Mouse (Mus musculus): ENCODE data around the gene Spag9. TPM values are rescaled to one million over a fixed set of nuclear protein-coding genes. Genes with fewer than 3 reads are reported as not detected.

The Spag9 gene
- polyA plus RNA-seq, 1 experiment, result 45.7 TPM

DNA sequence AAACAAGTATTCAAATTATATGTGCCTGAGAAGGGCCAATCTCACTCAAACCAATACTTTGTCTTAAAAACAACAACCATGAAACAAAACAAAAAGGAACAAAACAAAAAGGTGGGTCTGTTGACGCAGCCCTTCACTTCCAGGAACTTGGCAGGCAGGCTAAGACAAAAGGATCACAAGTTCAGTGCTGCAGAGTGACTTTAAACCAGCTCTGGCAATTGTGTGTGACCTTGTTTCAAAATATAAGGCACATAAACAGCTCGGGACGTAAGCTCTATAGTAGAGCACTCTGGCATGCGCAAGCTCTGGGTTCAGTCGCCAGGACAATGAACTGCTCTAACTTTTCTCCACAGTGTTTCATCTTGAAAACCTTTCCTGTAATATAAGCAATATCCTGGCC lies 22.9 kb upstream of the Spag9 start:
- no peaks in the 10 kb centered on the region for H3K27me3 ChIP-seq (ENCODE audit: control insufficient read depth, insufficient read depth, low read length, poor library complexity, severe bottlenecking)
- no peak overlapping the region for H3K9ac ChIP-seq (ENCODE audit: low read depth, poor library complexity, severe bottlenecking)
- H3K4me1 ChIP-seq (ENCODE audit: control insufficient read depth, insufficient read depth, low read length), result peaks cover 4% of the 10 kb centered on the region
- no peaks in the 10 kb centered on the region for H3K36me3 ChIP-seq (ENCODE audit: control insufficient read depth, insufficient read depth, low read length, poor library complexity, severe bottlenecking)
- H3K9me3 ChIP-seq (replicated peaks; ENCODE audit: control insufficient read depth, insufficient read depth, low read length, poor library complexity, severe bottlenecking), result no peaks in the 10 kb centered on the region
- H3K4me3 ChIP-seq (ENCODE audit: low read depth, low read length), result no peak overlapping the region
- TF ChIP-seq POLR2A (IDR thresholded peaks at IDR 0.05; ENCODE audit: insufficient read depth, low read length) (no peak), CTCF (IDR thresholded peaks at IDR 0.05; ENCODE audit: low read depth, low read length) (no peak), EP300 (IDR thresholded peaks at IDR 0.05; ENCODE audit: insufficient read depth, low read depth, low read length) (no peak)
- H3K27ac ChIP-seq (ENCODE audit: insufficient read depth, low read length), result peak overlapping the region; percentile 41; the same call in 1 of the 2 replicates

DNA sequence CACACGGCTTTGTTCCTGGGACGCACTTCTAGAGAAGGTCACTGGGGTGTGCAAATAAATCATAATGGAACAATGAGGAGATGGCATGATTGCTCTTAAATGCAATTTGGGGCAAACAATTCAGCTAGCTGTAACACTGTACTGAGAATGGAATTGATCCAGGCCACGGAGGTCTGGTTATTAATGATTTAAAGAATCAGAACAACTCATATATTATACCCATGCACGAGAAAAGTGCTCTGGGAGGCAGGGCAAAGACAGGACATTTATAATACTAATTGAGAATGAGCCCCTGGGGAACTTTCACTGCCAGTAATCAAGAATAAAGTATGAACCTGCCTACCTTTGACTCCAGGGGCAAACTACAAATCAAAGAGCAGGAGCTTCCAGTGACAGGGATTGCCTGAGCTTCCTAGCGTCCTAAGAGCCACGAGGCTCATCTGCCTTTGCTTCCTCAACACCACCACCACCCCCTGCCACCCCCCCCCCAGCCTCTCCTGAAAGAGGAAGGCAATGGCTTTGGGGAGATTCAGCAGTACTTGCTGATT lies 16.3 kb upstream of the Spag9 start:
- no peak for TF ChIP-seq EP300 (IDR thresholded peaks at IDR 0.05; ENCODE audit: insufficient read depth, low read depth, low read length)
- TF ChIP-seq CTCF (IDR thresholded peaks at IDR 0.05; ENCODE audit: low read depth, low read length), result no peak
- no peak for TF ChIP-seq POLR2A (IDR thresholded peaks at IDR 0.05; ENCODE audit: insufficient read depth, low read length)
- no peak overlapping the region for H3K27ac ChIP-seq (ENCODE audit: insufficient read depth, low read length)
- H3K36me3 ChIP-seq (ENCODE audit: control insufficient read depth, insufficient read depth, low read length, poor library complexity, severe bottlenecking), result no peaks in the 10 kb centered on the region
- no peaks in the 10 kb centered on the region for H3K4me1 ChIP-seq (ENCODE audit: control insufficient read depth, insufficient read depth, low read length)
- no peaks in the 10 kb centered on the region for H3K9me3 ChIP-seq (replicated peaks; ENCODE audit: control insufficient read depth, insufficient read depth, low read length, poor library complexity, severe bottlenecking)
- no peak overlapping the region for H3K4me3 ChIP-seq (ENCODE audit: low read depth, low read length)
- no peak overlapping the region for H3K9ac ChIP-seq (ENCODE audit: low read depth, poor library complexity, severe bottlenecking)
- no peaks in the 10 kb centered on the region for H3K27me3 ChIP-seq (ENCODE audit: control insufficient read depth, insufficient read depth, low read length, poor library complexity, severe bottlenecking)

DNA sequence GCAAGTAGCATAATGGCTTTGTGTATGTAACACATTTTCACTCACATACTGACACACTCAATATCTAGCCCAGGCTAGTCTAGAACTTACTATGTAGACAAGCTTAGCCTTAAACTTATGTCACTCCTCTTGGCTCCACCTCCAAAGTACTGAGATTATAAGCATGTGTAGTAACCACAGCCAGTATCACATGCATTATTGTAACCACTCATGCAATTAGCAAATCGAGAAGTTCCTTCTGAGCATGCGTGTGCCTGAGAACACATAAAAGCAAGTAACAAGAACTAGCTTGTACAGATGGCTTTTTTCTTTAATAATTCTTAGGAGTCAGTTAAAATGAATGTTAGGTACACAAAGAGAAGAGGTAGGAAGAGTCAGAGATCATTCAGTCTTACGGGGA lies 11.3 kb upstream of the Spag9 start:
- TF ChIP-seq EP300 (IDR thresholded peaks at IDR 0.05; ENCODE audit: insufficient read depth, low read depth, low read length), result no peak
- no peak for TF ChIP-seq POLR2A (IDR thresholded peaks at IDR 0.05; ENCODE audit: insufficient read depth, low read length)
- no peak for TF ChIP-seq CTCF (IDR thresholded peaks at IDR 0.05; ENCODE audit: low read depth, low read length)
- peaks cover 2% of the 10 kb centered on the region for H3K4me1 ChIP-seq (ENCODE audit: control insufficient read depth, insufficient read depth, low read length)
- H3K27me3 ChIP-seq (ENCODE audit: control insufficient read depth, insufficient read depth, low read length, poor library complexity, severe bottlenecking), result no peaks in the 10 kb centered on the region
- no peaks in the 10 kb centered on the region for H3K36me3 ChIP-seq (ENCODE audit: control insufficient read depth, insufficient read depth, low read length, poor library complexity, severe bottlenecking)
- H3K9ac ChIP-seq (ENCODE audit: low read depth, poor library complexity, severe bottlenecking), result no peak overlapping the region
- H3K4me3 ChIP-seq (ENCODE audit: low read depth, low read length), result no peak overlapping the region
- H3K27ac ChIP-seq (ENCODE audit: insufficient read depth, low read length), result no peak overlapping the region
- H3K9me3 ChIP-seq (replicated peaks; ENCODE audit: control insufficient read depth, insufficient read depth, low read length, poor library complexity, severe bottlenecking), result no peaks in the 10 kb centered on the region

DNA sequence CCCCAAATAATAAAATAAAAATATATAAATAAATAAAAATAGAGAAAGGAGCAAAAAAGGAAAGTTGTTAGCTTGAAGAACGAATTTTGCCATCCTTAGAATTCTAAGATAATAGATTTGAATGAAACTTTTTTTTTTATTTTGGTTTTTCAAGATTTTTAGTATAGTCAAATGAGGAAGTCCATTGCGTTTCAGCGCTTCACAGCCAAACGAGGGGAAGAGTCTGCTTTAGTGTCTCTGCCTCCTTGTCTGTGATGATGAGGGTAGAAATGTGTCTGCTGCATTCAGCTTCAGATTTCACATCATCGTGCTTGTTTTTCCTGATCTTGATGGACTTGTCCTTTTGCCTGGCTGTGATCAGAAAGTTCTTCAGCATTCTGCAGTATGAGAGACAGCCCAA lies 10.6 kb upstream of the Spag9 start:
- H3K27me3 ChIP-seq (ENCODE audit: control insufficient read depth, insufficient read depth, low read length, poor library complexity, severe bottlenecking), result no peaks in the 10 kb centered on the region
- H3K9me3 ChIP-seq (replicated peaks; ENCODE audit: control insufficient read depth, insufficient read depth, low read length, poor library complexity, severe bottlenecking), result no peaks in the 10 kb centered on the region
- H3K9ac ChIP-seq (ENCODE audit: low read depth, poor library complexity, severe bottlenecking), result no peak overlapping the region
- TF ChIP-seq POLR2A (IDR thresholded peaks at IDR 0.05; ENCODE audit: insufficient read depth, low read length) (no peak), CTCF (IDR thresholded peaks at IDR 0.05; ENCODE audit: low read depth, low read length) (no peak), EP300 (IDR thresholded peaks at IDR 0.05; ENCODE audit: insufficient read depth, low read depth, low read length) (no peak)
- no peak overlapping the region for H3K4me3 ChIP-seq (ENCODE audit: low read depth, low read length)
- H3K4me1 ChIP-seq (ENCODE audit: control insufficient read depth, insufficient read depth, low read length), result peaks cover 2% of the 10 kb centered on the region
- H3K36me3 ChIP-seq (ENCODE audit: control insufficient read depth, insufficient read depth, low read length, poor library complexity, severe bottlenecking), result no peaks in the 10 kb centered on the region
- no peak overlapping the region for H3K27ac ChIP-seq (ENCODE audit: insufficient read depth, low read length)

DNA sequence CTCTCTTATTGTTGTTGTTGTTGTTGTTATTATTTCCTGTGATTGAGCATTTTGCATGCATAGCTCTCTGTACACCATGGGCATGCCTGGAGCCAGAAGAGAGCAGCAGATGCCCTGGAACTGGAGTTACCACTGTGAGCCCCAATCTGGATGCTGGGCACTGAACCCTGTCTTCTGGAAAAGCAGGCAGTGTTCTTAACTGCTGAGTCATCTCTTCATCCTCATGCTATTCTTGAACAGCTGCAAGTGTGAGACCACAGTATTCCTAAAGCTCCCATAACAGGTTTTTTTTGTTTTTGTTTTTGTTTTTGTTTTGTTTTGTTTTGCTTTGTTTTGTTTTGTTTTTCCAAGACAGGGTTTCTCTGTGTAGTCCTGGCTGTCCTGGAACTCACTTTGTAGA lies 9.6 kb upstream of the Spag9 start:
- Histone ChIP-seq H3K36me3 (ENCODE audit: control insufficient read depth, insufficient read depth, low read length, poor library complexity, severe bottlenecking) (no peaks in the 10 kb centered on the region), H3K4me3 (ENCODE audit: low read depth, low read length) (no peak overlapping the region), H3K27ac (ENCODE audit: insufficient read depth, low read length) (no peak overlapping the region), H3K9me3 (replicated peaks; ENCODE audit: control insufficient read depth, insufficient read depth, low read length, poor library complexity, severe bottlenecking) (no peaks in the 10 kb centered on the region), H3K27me3 (ENCODE audit: control insufficient read depth, insufficient read depth, low read length, poor library complexity, severe bottlenecking) (no peaks in the 10 kb centered on the region), H3K4me1 (ENCODE audit: control insufficient read depth, insufficient read depth, low read length) (peaks cover 2% of the 10 kb centered on the region), H3K9ac (ENCODE audit: low read depth, poor library complexity, severe bottlenecking) (no peak overlapping the region)
- TF ChIP-seq CTCF (IDR thresholded peaks at IDR 0.05; ENCODE audit: low read depth, low read length) (no peak), EP300 (IDR thresholded peaks at IDR 0.05; ENCODE audit: insufficient read depth, low read depth, low read length) (no peak), POLR2A (IDR thresholded peaks at IDR 0.05; ENCODE audit: insufficient read depth, low read length) (no peak)

DNA sequence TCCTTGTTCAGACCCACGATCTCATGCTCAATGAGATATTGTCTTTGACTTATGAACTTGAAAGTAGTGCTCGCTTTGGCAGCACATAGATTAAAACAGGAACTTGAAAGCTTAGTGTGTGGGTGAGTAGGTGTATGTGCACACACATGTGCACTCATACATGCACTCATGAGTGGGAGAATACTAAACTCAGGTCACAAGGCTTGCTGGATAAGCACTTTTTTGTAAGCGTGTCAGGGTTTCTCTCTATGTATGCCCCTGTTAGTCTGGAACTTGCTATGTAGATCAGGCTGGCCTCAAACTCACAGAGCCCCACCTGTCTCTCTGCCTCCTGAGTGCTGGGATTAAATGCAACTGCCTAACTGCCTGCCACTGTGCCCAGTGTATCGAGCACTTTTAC lies 8.9 kb upstream of the Spag9 start:
- Histone ChIP-seq H3K27me3 (ENCODE audit: control insufficient read depth, insufficient read depth, low read length, poor library complexity, severe bottlenecking) (no peaks in the 10 kb centered on the region), H3K4me3 (ENCODE audit: low read depth, low read length) (no peak overlapping the region), H3K27ac (ENCODE audit: insufficient read depth, low read length) (no peak overlapping the region), H3K4me1 (ENCODE audit: control insufficient read depth, insufficient read depth, low read length) (peaks cover 2% of the 10 kb centered on the region), H3K9me3 (replicated peaks; ENCODE audit: control insufficient read depth, insufficient read depth, low read length, poor library complexity, severe bottlenecking) (no peaks in the 10 kb centered on the region), H3K36me3 (ENCODE audit: control insufficient read depth, insufficient read depth, low read length, poor library complexity, severe bottlenecking) (no peaks in the 10 kb centered on the region), H3K9ac (ENCODE audit: low read depth, poor library complexity, severe bottlenecking) (no peak overlapping the region)
- no peak for TF ChIP-seq POLR2A (IDR thresholded peaks at IDR 0.05; ENCODE audit: insufficient read depth, low read length)
- no peak for TF ChIP-seq EP300 (IDR thresholded peaks at IDR 0.05; ENCODE audit: insufficient read depth, low read depth, low read length)
- TF ChIP-seq CTCF (IDR thresholded peaks at IDR 0.05; ENCODE audit: low read depth, low read length), result no peak

Data from ES-Bruce4 (cell line).